Mouse (Mus musculus): ENCODE results near the gene Etv5.

The Etv5 gene

DNA sequence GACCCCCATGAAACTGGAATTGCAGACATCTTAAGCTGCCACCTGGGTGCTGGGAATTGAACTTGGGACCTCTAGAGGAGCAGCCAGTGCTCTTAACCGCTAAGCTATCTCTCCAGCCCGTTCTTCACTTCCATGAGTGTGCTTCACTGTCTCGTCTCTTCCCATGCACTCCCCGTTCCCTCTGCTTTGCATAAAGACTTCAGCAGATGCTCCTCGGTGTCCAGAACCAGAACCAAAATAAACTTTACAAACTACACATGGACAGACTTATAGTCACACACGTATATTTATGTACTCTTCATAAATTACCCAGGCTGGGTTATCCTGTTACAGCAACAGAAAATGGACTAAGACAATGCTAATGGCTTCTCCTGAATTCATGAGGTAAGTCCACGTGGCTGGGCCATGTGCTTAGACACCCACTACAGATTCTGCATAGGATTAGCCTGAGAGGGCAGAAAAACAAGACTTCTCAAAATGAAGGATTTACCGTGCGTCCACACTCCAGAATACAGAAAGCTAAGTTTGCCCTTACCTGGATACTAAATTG is 25.2 kb downstream of the Etv5 start:
- Histone ChIP-seq H3K36me3 (ENCODE audit: control insufficient read depth, insufficient read depth, low read length, poor library complexity, severe bottlenecking) (no peaks in the 10 kb centered on the region), H3K27me3 (ENCODE audit: control insufficient read depth, insufficient read depth, low read length, poor library complexity, severe bottlenecking) (no peaks in the 10 kb centered on the region)
- no peak for DNase-seq (ENCODE audit: low read depth, low spot score)

DNA sequence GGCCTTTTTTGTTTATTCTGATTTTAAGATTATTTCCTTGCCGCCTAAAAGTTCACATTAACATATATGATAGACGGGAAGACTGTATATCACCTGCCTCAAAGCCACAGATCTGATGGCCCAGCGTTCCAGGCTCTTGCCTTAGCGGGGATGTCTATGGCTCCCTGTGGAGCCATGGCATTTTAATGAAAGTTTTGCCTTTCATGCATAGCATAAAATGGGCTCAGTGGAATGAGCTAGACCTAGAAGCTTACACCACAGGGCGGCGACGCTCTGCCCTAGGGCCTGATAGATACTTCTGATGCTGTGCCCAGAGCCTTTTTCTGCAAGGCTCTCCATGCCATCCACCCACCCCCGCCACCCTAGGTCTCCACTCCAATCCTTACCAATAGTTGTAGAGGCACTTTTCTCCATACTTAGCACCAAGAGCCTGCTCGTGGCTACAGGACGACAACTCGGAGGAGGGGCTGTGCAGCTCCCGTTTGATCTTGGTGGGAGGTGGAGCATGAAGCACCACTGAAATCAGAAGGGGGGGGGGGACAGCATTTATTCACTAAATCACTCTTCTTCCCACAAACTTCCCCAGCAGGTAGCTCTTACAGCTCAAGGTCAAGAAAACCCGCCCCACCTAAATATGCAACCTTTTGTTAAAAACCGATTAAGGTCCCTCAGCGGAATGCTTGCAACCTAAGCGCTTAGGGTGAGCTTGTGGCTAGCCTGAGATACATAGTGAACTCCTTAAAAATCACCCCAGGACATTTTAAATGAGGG is 26.9 kb downstream of the Etv5 start:
- DNase-seq (ENCODE audit: low read depth, low spot score): no peak
- Histone ChIP-seq H3K36me3 (ENCODE audit: control insufficient read depth, insufficient read depth, low read length, poor library complexity, severe bottlenecking) (no peaks in the 10 kb centered on the region), H3K27me3 (ENCODE audit: control insufficient read depth, insufficient read depth, low read length, poor library complexity, severe bottlenecking) (no peaks in the 10 kb centered on the region)

DNA sequence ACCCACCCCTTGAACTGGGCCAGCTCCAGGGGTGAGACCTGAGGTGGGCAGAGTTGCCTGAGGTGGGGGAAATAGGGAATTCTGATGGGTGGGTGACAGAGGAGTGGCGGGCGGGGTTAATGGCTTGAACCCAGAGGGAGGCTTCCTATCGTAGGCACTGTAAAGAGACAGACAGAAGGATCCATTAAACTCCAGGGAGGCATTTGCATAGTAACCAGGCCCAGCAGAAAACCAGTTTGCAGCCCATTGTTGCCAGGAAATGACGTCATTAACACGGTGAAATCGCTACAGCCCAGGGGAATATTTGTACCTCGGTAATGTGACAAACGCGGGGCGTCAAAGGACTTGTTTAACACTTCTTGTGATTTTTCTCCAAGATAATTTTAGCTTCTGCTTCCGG is 27.8 kb downstream of the Etv5 start:
- peak; percentile 43 for DNase-seq (ENCODE audit: low read depth, low spot score)

DNA sequence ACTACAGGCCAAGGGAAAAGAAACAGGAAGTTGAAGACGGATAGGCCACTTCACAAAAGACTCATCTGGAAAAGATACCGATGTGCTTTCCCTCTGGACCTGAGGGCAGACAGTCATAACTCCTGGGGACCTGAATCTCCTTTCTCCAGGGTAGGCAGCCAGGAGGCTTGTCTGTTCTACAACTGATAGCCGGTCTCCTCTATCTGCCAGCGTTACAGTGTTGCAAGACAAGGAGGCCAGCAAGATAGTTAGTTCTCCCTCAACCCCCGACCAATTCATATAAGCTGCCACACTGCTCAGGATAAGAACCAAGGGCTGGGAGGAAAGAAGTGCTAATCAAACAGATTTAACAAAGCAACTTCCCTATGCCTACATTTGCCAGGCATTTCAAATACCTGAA is 29.5 kb downstream of the Etv5 start:
- Histone ChIP-seq H3K36me3 (ENCODE audit: control insufficient read depth, insufficient read depth, low read length, poor library complexity, severe bottlenecking) (no peaks in the 10 kb centered on the region), H3K27me3 (ENCODE audit: control insufficient read depth, insufficient read depth, low read length, poor library complexity, severe bottlenecking) (no peaks in the 10 kb centered on the region)
- DNase-seq (ENCODE audit: low read depth, low spot score): no peak

More for the DNA sequence above, 27.8 kb downstream of the Etv5 start:
- H3K36me3 ChIP-seq (ENCODE audit: control insufficient read depth, insufficient read depth, low read length, poor library complexity, severe bottlenecking): no peaks in the 10 kb centered on the region
- no peaks in the 10 kb centered on the region for H3K27me3 ChIP-seq (ENCODE audit: control insufficient read depth, insufficient read depth, low read length, poor library complexity, severe bottlenecking)

DNA sequence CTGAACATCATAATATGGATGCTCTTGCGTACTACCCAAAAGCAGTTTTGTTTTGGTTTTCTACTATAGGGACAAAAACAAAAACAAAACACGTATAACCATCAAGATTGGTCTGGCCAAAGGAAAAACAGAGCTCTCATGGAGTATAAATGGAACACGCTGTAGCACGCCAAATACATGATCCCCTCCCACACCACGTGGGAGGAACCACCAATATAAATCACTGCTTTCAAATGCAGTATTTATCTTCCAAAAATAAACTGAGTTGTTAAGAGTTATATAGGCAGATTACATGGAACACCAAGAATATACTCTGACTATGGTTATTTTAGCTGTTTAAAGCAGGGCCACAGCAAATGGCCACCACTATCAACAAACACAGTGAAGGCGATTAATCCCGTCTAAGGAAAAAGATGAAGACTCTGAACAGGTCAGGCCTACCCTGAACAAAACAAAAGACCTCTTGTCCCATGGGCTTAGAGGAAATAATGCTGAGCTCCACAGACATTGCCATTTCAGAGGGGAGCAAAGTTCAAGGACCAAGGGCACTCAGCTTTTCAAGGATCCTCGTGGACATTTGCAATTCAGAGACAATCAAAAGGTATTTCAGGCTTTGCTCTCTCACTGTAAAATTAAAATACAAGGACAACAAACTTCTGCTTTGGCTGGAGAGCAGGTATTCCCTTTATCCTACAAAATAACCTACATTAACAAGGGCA is 30.7 kb downstream of the Etv5 start:
- no peaks in the 10 kb centered on the region for H3K27me3 ChIP-seq (ENCODE audit: control insufficient read depth, insufficient read depth, low read length, poor library complexity, severe bottlenecking)
- DNase-seq (ENCODE audit: low read depth, low spot score): no peak
- no peaks in the 10 kb centered on the region for H3K36me3 ChIP-seq (ENCODE audit: control insufficient read depth, insufficient read depth, low read length, poor library complexity, severe bottlenecking)

DNA sequence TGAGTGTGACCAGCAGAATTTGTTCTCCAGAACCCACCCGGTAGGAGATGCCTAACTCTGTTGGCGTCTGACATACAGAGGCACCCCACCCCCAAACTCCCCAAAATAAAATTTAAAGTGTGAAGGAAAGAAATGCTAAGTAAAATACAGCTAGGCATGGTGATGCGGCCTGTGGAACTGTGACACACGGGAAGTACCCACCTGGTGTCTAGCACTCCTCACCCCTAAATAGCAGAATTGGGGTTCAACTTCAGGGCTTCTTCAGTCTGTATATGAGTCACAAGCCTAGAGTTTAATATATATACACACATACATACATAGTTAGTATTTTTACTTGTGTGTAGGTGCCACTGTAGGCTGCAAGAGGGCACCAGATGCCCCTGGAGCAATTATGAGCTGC is 32.8 kb downstream of the Etv5 start:
- DNase-seq (ENCODE audit: low read depth, low spot score): no peak
- no peaks in the 10 kb centered on the region for H3K36me3 ChIP-seq (ENCODE audit: control insufficient read depth, insufficient read depth, low read length, poor library complexity, severe bottlenecking)
- no peaks in the 10 kb centered on the region for H3K27me3 ChIP-seq (ENCODE audit: control insufficient read depth, insufficient read depth, low read length, poor library complexity, severe bottlenecking)

DNA sequence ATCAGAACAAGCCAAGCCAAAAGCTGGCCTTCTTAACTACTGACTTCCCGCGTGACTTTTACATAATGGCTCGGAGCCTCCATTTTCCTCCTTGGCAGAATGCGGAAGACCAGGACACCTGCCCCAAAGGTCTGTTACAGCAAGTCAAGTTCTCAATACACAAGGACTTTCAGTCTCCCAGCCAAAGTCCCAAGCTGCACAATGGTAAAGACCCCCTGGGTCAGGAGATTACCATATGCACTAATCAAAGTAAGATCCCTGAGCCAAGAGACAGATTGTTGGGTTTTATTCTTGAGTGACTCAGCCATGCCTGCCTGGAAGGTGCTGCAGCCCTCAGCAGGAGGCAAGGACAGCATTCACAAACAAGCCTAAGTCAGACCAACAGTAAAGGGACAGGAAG is 33.5 kb downstream of the Etv5 start:
- no peaks in the 10 kb centered on the region for H3K36me3 ChIP-seq (ENCODE audit: control insufficient read depth, insufficient read depth, low read length, poor library complexity, severe bottlenecking)
- no peak for DNase-seq (ENCODE audit: low read depth, low spot score)
- no peaks in the 10 kb centered on the region for H3K27me3 ChIP-seq (ENCODE audit: control insufficient read depth, insufficient read depth, low read length, poor library complexity, severe bottlenecking)

DNA sequence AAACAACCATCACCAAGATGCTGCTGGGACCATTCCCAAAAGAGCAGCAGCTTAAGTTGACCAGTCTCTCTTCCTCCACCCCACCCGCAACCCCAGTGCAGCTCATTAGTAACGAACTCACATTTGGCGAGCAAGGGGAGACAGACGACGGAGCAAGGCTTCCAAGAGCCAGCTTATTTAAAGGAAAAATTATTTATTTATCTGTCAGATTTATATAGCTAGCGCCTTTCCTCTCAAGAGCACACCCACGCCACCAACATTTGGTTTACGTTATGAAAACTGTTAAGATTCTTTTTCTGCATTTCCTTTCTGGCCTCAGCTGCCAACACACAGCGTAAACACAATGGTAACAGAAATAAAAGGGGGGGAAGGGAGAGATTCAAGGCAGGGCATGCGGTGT is 34.0 kb downstream of the Etv5 start:
- no peaks in the 10 kb centered on the region for H3K36me3 ChIP-seq (ENCODE audit: control insufficient read depth, insufficient read depth, low read length, poor library complexity, severe bottlenecking)
- DNase-seq (ENCODE audit: low read depth, low spot score): no peak
- no peaks in the 10 kb centered on the region for H3K27me3 ChIP-seq (ENCODE audit: control insufficient read depth, insufficient read depth, low read length, poor library complexity, severe bottlenecking)

DNA sequence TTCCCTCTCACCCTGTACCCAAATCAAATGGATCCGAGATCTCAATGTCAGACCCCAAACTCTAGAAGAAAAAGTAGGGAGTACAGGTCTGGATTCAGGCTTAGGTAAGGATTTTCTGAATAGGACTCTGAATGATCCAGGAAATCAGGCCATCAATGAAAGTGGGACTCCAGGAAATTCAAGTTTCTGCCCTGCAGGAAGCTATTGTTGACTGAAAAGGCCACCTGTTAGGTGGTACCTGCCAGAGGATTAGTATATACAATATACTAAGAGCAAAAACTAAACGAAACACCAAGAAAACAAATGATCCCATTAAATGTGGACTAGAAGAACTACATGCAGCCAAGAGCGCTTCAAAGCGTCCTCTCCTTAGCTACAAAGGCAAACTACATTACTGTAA is 35.8 kb downstream of the Etv5 start:
- no peak for DNase-seq (ENCODE audit: low read depth, low spot score)
- no peaks in the 10 kb centered on the region for H3K36me3 ChIP-seq (ENCODE audit: control insufficient read depth, insufficient read depth, low read length, poor library complexity, severe bottlenecking)

DNA sequence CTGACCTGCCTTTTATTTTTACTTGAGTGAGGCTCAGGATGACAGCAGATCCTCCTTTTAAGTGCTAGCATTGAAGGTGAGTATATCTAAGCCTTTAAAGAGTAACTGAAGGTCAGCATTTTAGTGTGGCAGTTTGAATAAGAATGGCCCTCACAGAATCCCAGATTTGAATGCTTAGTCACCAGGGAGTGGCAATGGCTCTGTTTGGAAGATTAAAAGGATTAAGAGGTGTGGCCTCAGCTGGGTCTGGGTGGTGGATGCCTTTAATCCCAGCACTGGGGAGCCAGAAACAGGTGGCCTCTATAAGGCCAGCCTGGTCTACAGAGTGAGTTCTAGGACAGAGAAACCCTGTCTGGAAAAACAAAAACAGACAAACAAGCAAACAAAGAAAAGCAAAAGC is 36.9 kb downstream of the Etv5 start:
- no peaks in the 10 kb centered on the region for H3K27me3 ChIP-seq (ENCODE audit: control insufficient read depth, insufficient read depth, low read length, poor library complexity, severe bottlenecking)
- no peak for DNase-seq (ENCODE audit: low read depth, low spot score)
- no peaks in the 10 kb centered on the region for H3K36me3 ChIP-seq (ENCODE audit: control insufficient read depth, insufficient read depth, low read length, poor library complexity, severe bottlenecking)

More for the DNA sequence above, 35.8 kb downstream of the Etv5 start:
- H3K27me3 ChIP-seq (ENCODE audit: control insufficient read depth, insufficient read depth, low read length, poor library complexity, severe bottlenecking): no peaks in the 10 kb centered on the region

DNA sequence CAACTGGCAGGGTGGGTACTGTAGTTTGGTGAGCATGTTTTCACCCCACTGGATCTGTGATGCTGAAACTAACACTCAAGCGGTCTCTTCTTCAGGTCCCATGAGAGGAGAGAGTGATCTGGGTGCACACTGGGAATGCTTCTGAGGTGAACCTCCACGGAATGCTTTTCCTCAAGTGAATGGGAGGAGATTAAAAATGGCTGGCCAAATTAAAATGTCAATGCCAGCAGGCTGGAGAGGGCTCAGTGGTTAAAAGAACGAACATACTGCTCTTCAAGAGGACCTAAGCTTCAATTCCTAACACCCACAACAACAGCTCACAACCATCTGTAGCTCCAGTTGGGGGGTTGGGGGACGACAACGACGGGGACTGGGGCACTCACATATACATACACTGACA is 39.3 kb downstream of the Etv5 start:
- no peak for DNase-seq (ENCODE audit: low read depth, low spot score)
- Histone ChIP-seq H3K27me3 (ENCODE audit: control insufficient read depth, insufficient read depth, low read length, poor library complexity, severe bottlenecking) (no peaks in the 10 kb centered on the region), H3K36me3 (ENCODE audit: control insufficient read depth, insufficient read depth, low read length, poor library complexity, severe bottlenecking) (no peaks in the 10 kb centered on the region)

DNA sequence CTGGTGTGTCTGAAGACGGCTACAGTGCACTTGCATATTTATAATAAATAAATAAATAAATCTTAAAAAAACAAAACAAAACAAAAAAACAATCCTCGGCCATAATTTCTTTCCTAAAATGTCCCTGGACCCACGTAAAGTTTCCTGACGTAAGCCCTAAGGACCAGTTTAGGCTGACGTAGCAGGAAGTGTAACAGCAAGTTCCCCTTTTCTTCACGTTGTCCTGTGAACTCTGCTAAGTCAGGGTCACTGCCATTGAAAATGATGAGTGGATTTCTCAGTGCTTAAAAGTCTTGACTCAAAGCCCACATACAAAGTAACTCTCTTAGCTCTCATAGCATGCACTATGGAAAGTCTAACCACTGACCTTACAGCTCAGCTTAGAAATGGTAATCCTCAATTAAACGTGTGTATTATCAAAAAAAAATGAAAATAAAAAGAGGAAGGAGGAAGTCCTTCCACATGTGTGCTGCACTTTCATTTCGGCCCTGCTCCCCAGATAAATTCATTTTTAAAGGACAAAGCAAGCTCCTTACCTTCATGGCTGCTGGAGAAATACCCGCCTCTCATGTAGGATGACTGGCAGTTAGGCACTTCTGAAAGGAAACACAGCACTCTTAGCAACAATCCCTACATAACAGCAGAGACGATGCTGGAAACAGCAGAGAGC is 40.6 kb downstream of the Etv5 start:
- H3K27me3 ChIP-seq (ENCODE audit: control insufficient read depth, insufficient read depth, low read length, poor library complexity, severe bottlenecking): no peaks in the 10 kb centered on the region
- H3K36me3 ChIP-seq (ENCODE audit: control insufficient read depth, insufficient read depth, low read length, poor library complexity, severe bottlenecking): no peaks in the 10 kb centered on the region
- peak; percentile 71 for DNase-seq (ENCODE audit: low read depth, low spot score)

DNA sequence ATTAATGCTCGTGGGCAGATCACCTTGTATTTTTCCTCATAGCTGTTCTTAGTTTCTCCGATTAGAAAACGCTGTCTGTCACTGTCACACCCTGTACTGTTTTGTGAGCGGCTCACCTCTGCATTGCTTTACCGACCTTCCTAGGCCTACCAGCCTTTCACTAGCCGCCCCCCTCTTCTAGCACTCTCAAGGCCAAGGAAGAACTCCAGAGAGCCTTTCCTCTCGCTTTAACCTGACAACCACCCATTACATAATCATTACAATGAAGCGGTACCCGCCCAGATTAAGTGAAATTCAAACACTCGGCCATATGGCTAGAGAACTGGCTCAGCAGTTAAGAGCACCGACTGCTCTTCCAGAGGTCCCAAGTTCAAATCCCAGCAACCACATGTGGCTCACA is 41.2 kb downstream of the Etv5 start:
- H3K36me3 ChIP-seq (ENCODE audit: control insufficient read depth, insufficient read depth, low read length, poor library complexity, severe bottlenecking): no peaks in the 10 kb centered on the region
- no peaks in the 10 kb centered on the region for H3K27me3 ChIP-seq (ENCODE audit: control insufficient read depth, insufficient read depth, low read length, poor library complexity, severe bottlenecking)
- DNase-seq (ENCODE audit: low read depth, low spot score): no peak

DNA sequence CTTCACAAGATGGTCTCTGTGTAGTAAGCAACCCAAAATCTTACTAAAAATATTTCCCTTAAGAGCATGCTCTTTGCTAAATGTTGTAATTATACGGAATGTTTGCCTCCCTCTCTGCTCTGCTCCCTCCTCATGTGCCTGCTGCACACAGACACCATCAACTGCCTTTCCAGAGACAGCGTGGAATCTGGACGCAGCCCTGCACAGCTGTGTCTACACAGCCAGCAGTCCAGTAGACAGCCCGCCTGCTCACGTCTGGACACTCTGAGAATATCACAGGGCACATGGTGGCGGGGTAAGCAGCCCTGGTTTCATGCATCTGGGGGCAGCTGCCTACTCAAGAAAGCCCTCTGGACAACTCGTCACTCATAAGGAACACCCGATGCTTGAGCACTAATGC is 43.1 kb downstream of the Etv5 start:
- DNase-seq (ENCODE audit: low read depth, low spot score): no peak
- Histone ChIP-seq H3K27me3 (ENCODE audit: control insufficient read depth, insufficient read depth, low read length, poor library complexity, severe bottlenecking) (no peaks in the 10 kb centered on the region), H3K36me3 (ENCODE audit: control insufficient read depth, insufficient read depth, low read length, poor library complexity, severe bottlenecking) (no peaks in the 10 kb centered on the region)
